In the genomic region with DNA sequence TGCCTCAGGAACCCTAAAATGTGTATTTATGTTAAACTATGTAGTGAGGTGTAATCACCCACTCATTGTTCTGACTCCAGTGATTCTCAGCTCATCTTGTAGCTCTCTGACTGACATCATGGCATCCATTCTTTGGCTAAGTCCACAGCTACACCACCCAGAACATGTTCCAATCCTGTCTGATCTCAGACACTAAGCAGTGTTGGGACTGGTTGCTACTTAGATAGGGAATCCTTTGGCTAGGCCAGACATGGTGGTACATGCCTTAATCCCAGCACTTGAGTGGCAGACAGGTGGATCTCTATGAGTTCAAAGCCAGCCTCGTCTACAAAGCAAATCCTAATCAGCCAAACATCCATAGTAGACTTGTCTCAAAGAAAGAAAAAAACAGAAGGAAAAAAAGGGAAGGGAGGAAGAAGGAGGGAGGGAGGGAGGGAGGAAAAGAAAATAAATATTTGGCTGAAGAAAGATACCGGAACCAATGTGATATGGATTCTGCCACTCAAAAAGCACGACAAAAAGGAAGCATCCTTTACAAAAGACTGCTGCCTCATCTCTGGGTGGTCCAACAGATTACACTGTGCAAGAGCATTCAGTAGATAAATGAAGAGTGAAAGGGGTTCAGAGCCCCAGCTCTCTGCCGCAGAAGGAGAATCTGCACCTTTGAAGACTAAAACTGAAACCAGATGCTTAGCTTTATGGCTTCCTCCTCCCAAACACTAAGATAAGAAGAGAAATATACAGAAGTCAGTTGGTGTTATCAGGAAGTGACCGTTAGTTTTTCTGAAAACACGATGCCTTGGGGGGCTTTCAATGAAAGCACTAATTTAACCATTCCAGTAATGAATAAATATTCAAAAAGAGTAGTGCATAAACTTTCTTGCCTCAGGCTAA, we compare ENCODE assay signal across 18 mouse cellular contexts. TPM values are rescaled to one million over a fixed set of nuclear protein-coding genes. Genes with fewer than 3 reads are reported as not detected.
DNase-seq lines count a peak whose midpoint lies in the region; ATAC-seq and TF ChIP-seq lines count a peak whose summit lies in the region.
"Had no signal": no experiment of that assay in that cellular context is flagged by ENCODE, and none has a peak within 500 bp of the region (broad histone marks: within the 10 kb centered on the region; RNA-seq: fewer than 3 reads in every experiment).

No protein-coding gene starts in this region.

- TF ChIP-seq CTCF in intestine, postnatal 0 days (IDR thresholded peaks at IDR 0.05; ENCODE audit: low read depth) = no peak

- H3K4me3 ChIP-seq in intestine, postnatal 0 days (ENCODE audit: low read depth, low read length) = no peak overlapping the region
- no peak overlapping the region for H3K4me3 ChIP-seq in intestine, embryonic 15.5 days (replicated peaks)
- H3K4me3 ChIP-seq: embryonic facial prominence, embryonic 12.5 days; left cerebral cortex, adult 2 months; midbrain, embryonic 13.5 days; myocyte had no signal

- H3K9ac ChIP-seq in intestine, postnatal 0 days (ENCODE audit: low read depth, low read length) = no peak overlapping the region
- H3K9ac ChIP-seq in intestine, embryonic 15.5 days = no peak overlapping the region
- H3K9ac ChIP-seq: embryonic facial prominence, embryonic 12.5 days; midbrain, embryonic 13.5 days had no signal

- 0 out of 2 replicates have a peak overlapping the region, but pooled peaks have one; percentile 9 for H3K4me2 ChIP-seq in intestine, postnatal 0 days (replicated peaks; ENCODE audit: low read depth)
- H3K4me2 ChIP-seq in intestine, embryonic 15.5 days (replicated peaks) = no peak overlapping the region
- H3K4me2 ChIP-seq: embryonic facial prominence, embryonic 12.5 days; midbrain, embryonic 13.5 days had no signal

- H3K27me3 ChIP-seq in intestine, postnatal 0 days (replicated peaks; ENCODE audit: control insufficient read depth, insufficient read depth, low read length) = no peaks in the 10 kb centered on the region
- H3K27me3 ChIP-seq in intestine, embryonic 15.5 days (replicated peaks) = no peaks in the 10 kb centered on the region
- no peaks in the 10 kb centered on the region for H3K27me3 ChIP-seq in splenic B cell, adult 2 months (ENCODE audit: control insufficient read depth, insufficient read depth, low read length, poor library complexity, severe bottlenecking)
- H3K27me3 ChIP-seq: embryonic facial prominence, embryonic 12.5 days; midbrain, embryonic 13.5 days had no signal

- H3K36me3 ChIP-seq in intestine, postnatal 0 days (ENCODE audit: control insufficient read depth, insufficient read depth) = no peaks in the 10 kb centered on the region
- no peaks in the 10 kb centered on the region for H3K36me3 ChIP-seq in intestine, embryonic 15.5 days
- no peaks in the 10 kb centered on the region for H3K36me3 ChIP-seq in splenic B cell, adult 2 months (ENCODE audit: control insufficient read depth, insufficient read depth, low read length, poor library complexity, severe bottlenecking)
- H3K36me3 ChIP-seq: embryonic facial prominence, embryonic 12.5 days; midbrain, embryonic 13.5 days had no signal

- 29% methylated on average over 6 of the region's 6 CpGs for WGBS in intestine, postnatal 0 days
- 25% methylated on average over 6 of the region's 6 CpGs for WGBS in intestine, embryonic 15.5 days

- H3K27ac ChIP-seq in intestine, postnatal 0 days (ENCODE audit: low read depth, low read length) = no peak overlapping the region
- H3K27ac ChIP-seq in intestine, embryonic 15.5 days = no peak overlapping the region
- H3K27ac ChIP-seq: embryonic facial prominence, embryonic 12.5 days; left cerebral cortex, adult 2 months; midbrain, embryonic 13.5 days had no signal

- no peaks in the 10 kb centered on the region for H3K9me3 ChIP-seq in intestine, postnatal 0 days (ENCODE audit: control insufficient read depth)
- no peaks in the 10 kb centered on the region for H3K9me3 ChIP-seq in intestine, embryonic 15.5 days
- H3K9me3 ChIP-seq: embryonic facial prominence, embryonic 12.5 days; midbrain, embryonic 13.5 days had no signal

- no peaks in the 10 kb centered on the region for H3K4me1 ChIP-seq in intestine, postnatal 0 days (replicated peaks; ENCODE audit: control insufficient read depth, insufficient read depth, low read length)
- H3K4me1 ChIP-seq in intestine, embryonic 15.5 days (replicated peaks) = peaks cover 5% of the 10 kb centered on the region; the same call in 1 of the 2 replicates

- peak; percentile 28 for DNase-seq in CD4-positive, CD25-positive, alpha-beta regulatory T cell, adult 2 months (ENCODE audit: low read depth, low spot score)
- peak; percentile 51 for DNase-seq in induced T-regulatory cell, adult 2 months (ENCODE audit: low read depth)
- peak; percentile 36 for DNase-seq in splenic B cell, adult 2 months (ENCODE audit: low read depth, low spot score)
- no peak for DNase-seq in layer of hippocampus, postnatal 14 days (ENCODE audit: low spot score in 2 of 2)
- DNase-seq in gastrocnemius, adult 8-10 months (ENCODE audit: low spot score in 2 of 2) = no peak
- DNase-seq in heart, adult 8-10 months (ENCODE audit: low spot score) = no peak
- DNase-seq: adrenal gland, postnatal 25 days; cerebellum, adult 9-11 months; gastrocnemius, postnatal 36 days; lung, postnatal 14 days; right cerebral cortex, postnatal 14 days had no signal

- ATAC-seq in intestine, postnatal 0 days = no peak
- no peak for ATAC-seq in intestine, embryonic 15.5 days
- ATAC-seq: inflammation-experienced regulatory T-cells, adult 6 months; midbrain, embryonic 13.5 days had no signal

RNA-seq across cellular contexts. Expression of gene Med13, which starts 51.5 kb away (rescaled TPM):
- polyA plus RNA-seq in intestine, postnatal 0 days (2015; fragmentation: Nextera tagmentation; extraction: Ambion mirVana) = 6.1 and 6.4 TPM in 2 replicates
- polyA plus RNA-seq in intestine, embryonic 15.5 days (2015; fragmentation: Nextera tagmentation; extraction: Ambion mirVana) = 7.0 and 9.0 TPM in 2 replicates
- 10 to 100 TPM; 57.9 to 60.9 TPM for total RNA-seq in layer of hippocampus, postnatal 14 days (2021)
- total RNA-seq in gastrocnemius, adult 8-10 months (2022) = 10 to 100 TPM; 31.1 to 49.8 (median 34.2) TPM
- total RNA-seq in heart, adult 8-10 months (2022) = 10 to 100 TPM; 28.7 to 42.4 (median 33.7) TPM

Comparison
In these comparisons a context has a peak if more than half of its experiments do, and no peak if none do; other contexts are left out.
1. DNase-seq: peak in CD4-positive, CD25-positive, alpha-beta regulatory T cell, adult 2 months (single experiment), induced T-regulatory cell, adult 2 months (single experiment) and splenic B cell, adult 2 months (single experiment); none in layer of hippocampus, postnatal 14 days (0 of 2), gastrocnemius, adult 8-10 months (0 of 2) and heart, adult 8-10 months (single experiment).